Mouse (Mus musculus): ENCODE measurements around the gene Ppef1.

The Ppef1 gene

DNA sequence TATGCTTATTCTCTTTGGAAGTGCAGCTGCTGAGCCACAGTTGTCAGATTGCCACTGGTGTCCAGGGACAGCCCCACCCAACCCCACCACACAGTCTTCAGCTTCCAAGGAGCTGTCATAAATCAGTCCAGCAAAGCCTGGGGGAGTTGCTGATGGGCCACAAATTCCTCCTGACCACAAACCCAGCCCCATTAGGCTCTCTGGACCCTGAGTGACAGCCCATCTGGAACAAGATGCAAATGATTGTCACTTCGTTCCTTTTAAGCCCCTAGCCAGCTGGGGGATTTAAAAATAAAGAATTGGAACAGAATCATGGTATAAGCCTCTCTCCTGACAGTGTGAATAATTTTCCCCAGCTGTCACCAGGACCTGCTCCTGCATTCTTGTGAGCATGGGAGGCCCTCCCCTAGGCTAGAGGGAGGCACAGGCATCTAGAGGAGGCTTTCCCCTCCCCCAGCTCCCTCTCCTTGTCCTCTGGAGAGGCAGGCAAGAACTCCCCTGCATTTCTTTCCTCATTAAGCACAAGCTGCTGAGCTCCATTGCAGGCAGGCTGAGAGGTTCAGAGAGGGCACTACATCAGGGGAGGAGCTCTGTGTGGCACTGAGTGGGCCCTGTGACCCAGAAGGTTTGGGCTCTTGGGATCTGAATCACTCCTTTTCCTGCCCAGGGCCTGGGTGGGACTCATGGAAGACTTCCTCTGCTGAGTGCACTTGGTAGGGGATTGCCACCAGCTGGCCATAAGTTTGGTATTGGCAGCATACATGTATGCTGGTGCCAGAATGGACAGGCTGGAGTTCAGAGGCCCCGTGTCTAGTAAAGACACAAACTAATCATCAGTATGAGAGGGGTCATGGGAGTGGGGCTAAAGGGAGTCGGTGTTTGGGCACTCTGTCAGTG, 136.8 kb downstream of the Ppef1 start:
- DNase-seq (ENCODE audit: low read depth, low spot score): no peak

DNA sequence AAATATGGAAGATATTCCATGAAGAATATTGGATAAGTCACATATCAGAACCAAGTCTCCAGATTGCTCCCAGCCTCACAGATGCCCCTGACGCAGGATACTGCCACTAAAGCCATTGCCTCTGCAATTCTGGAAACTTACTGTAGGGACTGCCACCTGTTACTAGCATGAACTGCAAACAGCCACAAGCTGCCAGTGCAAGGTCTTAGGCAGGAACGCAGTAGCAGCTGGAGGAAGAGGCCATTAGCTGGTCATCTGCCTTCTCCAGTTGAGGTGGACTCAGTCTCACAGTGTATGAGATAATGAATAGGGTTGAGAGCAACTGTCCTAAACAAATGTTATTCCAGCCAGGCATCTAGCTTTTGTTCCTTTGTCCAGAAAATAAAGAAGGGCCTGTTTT, 137.5 kb downstream of the Ppef1 start:
- DNase-seq (ENCODE audit: low read depth, low spot score): no peak

DNA sequence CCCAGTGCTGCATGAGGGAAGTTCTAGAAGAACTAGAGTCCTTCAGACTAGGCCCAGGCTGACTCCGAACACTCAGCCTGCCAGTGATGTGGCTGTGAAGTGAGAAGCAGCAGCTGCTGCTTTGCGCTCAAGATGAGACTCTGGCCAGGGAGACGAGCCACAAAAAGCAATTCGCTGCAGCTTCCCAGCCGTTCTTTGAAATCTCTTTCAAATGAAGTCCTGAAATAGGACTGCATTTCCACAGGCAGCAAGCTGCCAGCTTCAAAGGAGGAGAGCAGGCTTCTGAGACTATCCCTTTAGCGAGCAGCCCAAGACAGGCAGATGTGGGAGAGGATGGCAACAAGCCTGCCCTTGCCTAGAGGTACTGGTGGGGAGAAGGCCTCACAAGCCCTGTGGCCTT, 142.6 kb downstream of the Ppef1 start:
- no peak for DNase-seq (ENCODE audit: low read depth, low spot score)

DNA sequence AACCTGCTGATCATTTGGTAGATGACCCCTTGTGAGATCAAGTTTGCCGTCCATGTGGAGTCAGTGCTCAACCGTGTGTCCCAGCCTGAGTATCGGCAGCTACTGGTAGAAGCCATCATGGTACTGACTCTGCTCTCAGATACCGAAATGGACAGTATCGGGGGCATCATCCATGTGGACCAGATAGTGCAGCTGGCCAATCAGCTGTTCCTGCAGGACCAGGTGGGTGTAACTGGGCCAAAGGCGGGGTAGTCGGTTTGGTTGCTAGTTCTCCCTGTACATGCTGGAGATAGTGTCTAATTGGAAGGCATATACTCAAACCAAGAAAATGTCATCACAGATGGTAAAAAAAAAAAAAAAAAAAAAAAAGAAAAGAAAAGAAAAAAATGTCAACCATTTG, 145.4 kb downstream of the Ppef1 start:
- DNase-seq (ENCODE audit: low read depth, low spot score): no peak

DNA sequence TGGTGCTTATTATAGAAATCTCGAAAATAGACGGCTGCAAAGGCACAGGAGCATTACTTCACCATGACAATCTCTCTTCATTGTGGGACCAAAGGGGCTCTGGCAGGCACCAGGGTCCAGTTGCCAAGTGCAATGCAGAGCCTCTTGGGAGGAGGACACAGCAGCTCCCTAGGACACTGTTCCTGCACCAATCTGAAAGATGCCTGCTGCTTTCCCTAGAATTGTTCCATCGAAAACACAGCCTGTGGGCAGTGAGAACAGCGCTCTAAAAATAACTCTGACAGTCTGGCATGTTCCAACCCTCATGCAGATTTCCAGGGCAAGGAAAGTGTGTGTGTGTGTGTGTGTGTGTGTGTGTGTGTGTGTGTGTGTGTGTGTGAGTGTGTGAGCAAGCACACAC, 147.0 kb downstream of the Ppef1 start:
- DNase-seq (ENCODE audit: low read depth, low spot score): no peak

DNA sequence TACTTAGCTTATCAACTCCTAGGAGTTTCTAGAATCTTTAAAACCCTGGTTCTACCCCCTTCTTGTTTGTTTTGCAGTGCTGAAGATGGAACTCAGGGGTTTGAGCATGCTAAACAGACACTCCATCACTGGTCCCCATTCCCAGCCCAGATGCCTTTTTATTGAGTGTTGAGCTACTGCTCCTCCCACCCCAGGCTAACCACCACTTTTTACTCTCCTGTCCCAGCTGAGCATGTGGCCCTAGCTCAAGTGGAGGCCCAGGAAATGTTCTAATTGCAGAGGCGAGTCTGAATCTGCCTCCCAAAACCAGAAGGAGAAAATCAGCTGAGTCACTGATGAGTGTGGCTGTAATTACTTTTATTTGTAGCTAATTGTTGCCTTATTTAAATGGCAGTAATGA, 150.5 kb downstream of the Ppef1 start:
- DNase-seq (ENCODE audit: low read depth, low spot score): no peak

DNA sequence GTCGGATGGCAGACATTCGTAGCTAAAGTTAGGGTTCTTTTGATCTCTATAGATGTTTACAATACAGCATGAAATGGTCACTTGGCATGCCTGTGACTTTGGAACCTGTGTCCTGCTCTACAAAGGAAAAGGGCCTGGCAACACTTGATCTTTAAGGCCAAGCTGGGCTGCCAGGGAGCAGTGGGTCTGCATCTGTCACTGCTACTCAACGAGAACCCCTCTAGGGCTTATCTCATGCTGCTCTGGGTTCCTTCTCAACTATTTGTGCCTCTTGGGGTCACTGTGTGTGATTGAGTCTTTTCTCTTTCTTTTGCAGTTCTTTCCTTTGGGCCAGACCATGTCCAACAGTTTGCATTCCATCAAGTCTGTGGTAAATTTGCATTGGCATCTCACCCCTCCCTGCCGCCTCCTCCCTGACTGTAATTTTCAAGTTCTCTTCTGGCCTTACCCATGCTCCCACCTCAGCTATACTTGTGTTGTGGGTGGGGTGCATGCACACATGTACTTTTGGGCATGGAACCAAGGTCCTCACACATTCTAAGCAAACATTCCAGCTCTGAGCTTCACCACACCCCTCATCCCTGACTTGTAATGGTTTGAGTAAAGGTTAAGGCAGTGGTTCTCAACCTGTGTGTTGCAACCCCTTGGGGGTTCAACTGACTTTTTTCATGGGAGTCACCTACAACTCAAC, 151.3 kb downstream of the Ppef1 start:
- DNase-seq (ENCODE audit: low read depth, low spot score): no peak

- no peak for DNase-seq (ENCODE audit: low read depth, low spot score)
Observed at GRCm38 (mm10) chrX:160583589-160583988, 152.0 kb downstream of the Ppef1 start.

Measured in CD4-positive helper T cell, adult 2 months (primary cell).